Mouse (Mus musculus) embryo, embryonic 11 days (tissue): ENCODE data around the gene Nfix.

Source experiments
- DNase-seq: peaks from one replicate; pipeline ENCODE4 v3.0.0-alpha.2; 2015

Gene Nfix

GRCm38 (mm10) chr8:84793791-84794485 is 6.2 kb downstream of the Nfix start:
- DNase-seq: no peak

- no peak for DNase-seq
Observed at GRCm38 (mm10) chr8:84793134-84793533, 7.0 kb downstream of the Nfix start.

GRCm38 (mm10) chr8:84792429-84792947 is 7.7 kb downstream of the Nfix start:
- no peak for DNase-seq

GRCm38 (mm10) chr8:84790537-84790936 is 9.6 kb downstream of the Nfix start:
- DNase-seq: no peak

GRCm38 (mm10) chr8:84789855-84790486 is 10.2 kb downstream of the Nfix start:
- no peak for DNase-seq

GRCm38 (mm10) chr8:84789345-84789744 is 10.8 kb downstream of the Nfix start:
- DNase-seq: no peak

- DNase-seq: peak; percentile 14
Observed at GRCm38 (mm10) chr8:84788896-84789295, 11.2 kb downstream of the Nfix start.

- DNase-seq: no peak
Observed at GRCm38 (mm10) chr8:84787523-84788302, 12.4 kb downstream of the Nfix start.

- DNase-seq: no peak
Observed at GRCm38 (mm10) chr8:84786801-84787467, 13.2 kb downstream of the Nfix start.

- peak; percentile 24 for DNase-seq
Observed at GRCm38 (mm10) chr8:84785756-84786677, 14.1 kb downstream of the Nfix start.

GRCm38 (mm10) chr8:84785506-84785755 is 14.7 kb downstream of the Nfix start:
- DNase-seq: no peak

GRCm38 (mm10) chr8:84784681-84785505 is 15.3 kb downstream of the Nfix start:
- peak; percentile 51 for DNase-seq

GRCm38 (mm10) chr8:84783919-84784581 is 16.1 kb downstream of the Nfix start:
- peak; percentile 44 for DNase-seq

- DNase-seq: peak; percentile 12
Observed at GRCm38 (mm10) chr8:84783198-84783918, 16.8 kb downstream of the Nfix start.

- DNase-seq: peak; percentile 38
Observed at GRCm38 (mm10) chr8:84782680-84783079, 17.5 kb downstream of the Nfix start.

GRCm38 (mm10) chr8:84781686-84782505 is 18.2 kb downstream of the Nfix start:
- DNase-seq: no peak

GRCm38 (mm10) chr8:84780949-84781680 is 19.0 kb downstream of the Nfix start:
- peak; percentile 24 for DNase-seq

GRCm38 (mm10) chr8:84780225-84780555 is 20.0 kb downstream of the Nfix start:
- DNase-seq: peak; percentile 40
